Mouse (Mus musculus): ENCODE measurements around the gene Sh3d21.

The Sh3d21 gene

GRCm38 (mm10) chr4:126147533-126148160 is 15.6 kb downstream of the Sh3d21 start, which contains the start of gene Eva1b:
Gene Eva1b (plus strand): TSS chr4:126147744.
- DNase-seq (ENCODE audit: extremely low read depth, insufficient read length, low spot score), result no peak

- DNase-seq (ENCODE audit: extremely low read depth, insufficient read length, low spot score), result no peak
These were observed 16.2 kb downstream of the Sh3d21 start for GRCm38 (mm10) chr4:126146974-126147532.

- DNase-seq (ENCODE audit: extremely low read depth, insufficient read length, low spot score), result no peak
These were observed 17.9 kb downstream of the Sh3d21 start for GRCm38 (mm10) chr4:126145396-126145795.

- no peak for DNase-seq (ENCODE audit: extremely low read depth, insufficient read length, low spot score)
These were observed 22.3 kb downstream of the Sh3d21 start for GRCm38 (mm10) chr4:126141021-126141420.

GRCm38 (mm10) chr4:126137773-126138172 is 25.5 kb downstream of the Sh3d21 start:
- no peak for DNase-seq (ENCODE audit: extremely low read depth, insufficient read length, low spot score)

- DNase-seq (ENCODE audit: extremely low read depth, insufficient read length, low spot score), result no peak
These were observed 28.7 kb downstream of the Sh3d21 start for GRCm38 (mm10) chr4:126134639-126135038.

GRCm38 (mm10) chr4:126134236-126134635 is 29.1 kb downstream of the Sh3d21 start:
- no peak for DNase-seq (ENCODE audit: extremely low read depth, insufficient read length, low spot score)

- DNase-seq (ENCODE audit: extremely low read depth, insufficient read length, low spot score), result no peak
These were observed 30.5 kb downstream of the Sh3d21 start for GRCm38 (mm10) chr4:126132636-126133264.

GRCm38 (mm10) chr4:126131290-126132121 is 31.8 kb downstream of the Sh3d21 start:
- DNase-seq (ENCODE audit: extremely low read depth, insufficient read length, low spot score), result peak; percentile 77

- no peak for DNase-seq (ENCODE audit: extremely low read depth, insufficient read length, low spot score)
These were observed 32.8 kb downstream of the Sh3d21 start for GRCm38 (mm10) chr4:126130502-126130901.

GRCm38 (mm10) chr4:126123309-126124040 is 39.8 kb downstream of the Sh3d21 start:
- DNase-seq (ENCODE audit: extremely low read depth, insufficient read length, low spot score), result no peak

GRCm38 (mm10) chr4:126120506-126120905 is 42.8 kb downstream of the Sh3d21 start:
- DNase-seq (ENCODE audit: extremely low read depth, insufficient read length, low spot score), result no peak

GRCm38 (mm10) chr4:126120052-126120451 is 43.2 kb downstream of the Sh3d21 start:
- no peak for DNase-seq (ENCODE audit: extremely low read depth, insufficient read length, low spot score)

- DNase-seq (ENCODE audit: extremely low read depth, insufficient read length, low spot score), result no peak
These were observed 44.2 kb downstream of the Sh3d21 start for GRCm38 (mm10) chr4:126119051-126119450.

- no peak for DNase-seq (ENCODE audit: extremely low read depth, insufficient read length, low spot score)
These were observed 44.6 kb downstream of the Sh3d21 start for GRCm38 (mm10) chr4:126118651-126119050.

- DNase-seq (ENCODE audit: extremely low read depth, insufficient read length, low spot score), result no peak
These were observed 46.2 kb downstream of the Sh3d21 start for GRCm38 (mm10) chr4:126117116-126117515.

GRCm38 (mm10) chr4:126115871-126116521 is 47.3 kb downstream of the Sh3d21 start:
- DNase-seq (ENCODE audit: extremely low read depth, insufficient read length, low spot score), result no peak

- no peak for DNase-seq (ENCODE audit: extremely low read depth, insufficient read length, low spot score)
These were observed 47.9 kb downstream of the Sh3d21 start for GRCm38 (mm10) chr4:126115411-126115810.

GRCm38 (mm10) chr4:126113943-126114342 is 49.3 kb downstream of the Sh3d21 start:
- peak; percentile 53 for DNase-seq (ENCODE audit: extremely low read depth, insufficient read length, low spot score)

- no peak for DNase-seq (ENCODE audit: extremely low read depth, insufficient read length, low spot score)
These were observed 50.0 kb downstream of the Sh3d21 start for GRCm38 (mm10) chr4:126113243-126113642.

Measured in 3134 (cell line).